Mouse (Mus musculus): ENCODE data around the gene App. TPM values are rescaled to one million over a fixed set of nuclear protein-coding genes. Genes with fewer than 3 reads are reported as not detected.

App gene
- polyA plus RNA-seq, 1 experiment from 2014 or later, result 455 TPM

- 95% methylated on average over 2 of the region's 2 CpGs for WGBS
- Histone ChIP-seq H3K9ac (replicated peaks; ENCODE audit: low read depth, low read length) (no peak overlapping the region), H3K27ac (ENCODE audit: low read depth, low read length) (no peak overlapping the region), H3K4me1 (ENCODE audit: control insufficient read depth, insufficient read depth, low read length) (no peaks in the 10 kb centered on the region; the same call in 1 of the 2 replicates), H3K4me2 (ENCODE audit: low read depth, low read length) (no peak overlapping the region), H3K36me3 (ENCODE audit: control insufficient read depth, insufficient read depth, low read length) (no peaks in the 10 kb centered on the region), H3K9me3 (ENCODE audit: control insufficient read depth, low read length) (no peaks in the 10 kb centered on the region), H3K27me3 (ENCODE audit: control insufficient read depth, insufficient read depth, low read length) (no peaks in the 10 kb centered on the region), H3K4me3 (ENCODE audit: low read depth, low read length) (no peak overlapping the region)
- ATAC-seq (ENCODE audit: low read depth), result no peak
Measured at GRCm38 (mm10) chr16:85157156-85157555, 16.4 kb downstream of the App start.

DNA sequence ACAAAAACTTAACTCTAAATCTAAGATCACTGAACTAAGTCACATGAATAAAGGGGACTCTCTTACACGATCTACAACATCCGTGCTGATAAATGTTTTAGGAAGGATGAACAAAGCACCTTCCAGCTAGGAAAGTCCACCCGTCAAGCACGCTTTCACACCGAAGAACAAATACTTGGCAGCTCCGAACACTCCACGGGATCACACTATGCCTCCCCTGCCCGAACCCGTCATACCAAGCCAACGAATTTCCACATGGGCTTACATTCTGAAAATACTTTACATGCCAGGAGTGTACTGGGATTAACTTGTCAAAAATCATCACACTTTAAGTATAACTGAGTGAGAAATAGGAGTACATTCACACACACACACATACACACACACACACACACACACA is 17.7 kb downstream of the App start:
- Histone ChIP-seq H3K27ac (ENCODE audit: low read depth, low read length) (no peak overlapping the region), H3K27me3 (ENCODE audit: control insufficient read depth, insufficient read depth, low read length) (no peaks in the 10 kb centered on the region), H3K4me2 (ENCODE audit: low read depth, low read length) (no peak overlapping the region), H3K4me1 (ENCODE audit: control insufficient read depth, insufficient read depth, low read length) (peaks cover 6% of the 10 kb centered on the region; the same call in 1 of the 2 replicates), H3K36me3 (ENCODE audit: control insufficient read depth, insufficient read depth, low read length) (no peaks in the 10 kb centered on the region), H3K9ac (replicated peaks; ENCODE audit: low read depth, low read length) (no peak overlapping the region), H3K9me3 (ENCODE audit: control insufficient read depth, low read length) (no peaks in the 10 kb centered on the region), H3K4me3 (ENCODE audit: low read depth, low read length) (no peak overlapping the region)
- 54% methylated on average over 10 of the region's 10 CpGs for WGBS
- ATAC-seq (ENCODE audit: low read depth), result no peak

DNA sequence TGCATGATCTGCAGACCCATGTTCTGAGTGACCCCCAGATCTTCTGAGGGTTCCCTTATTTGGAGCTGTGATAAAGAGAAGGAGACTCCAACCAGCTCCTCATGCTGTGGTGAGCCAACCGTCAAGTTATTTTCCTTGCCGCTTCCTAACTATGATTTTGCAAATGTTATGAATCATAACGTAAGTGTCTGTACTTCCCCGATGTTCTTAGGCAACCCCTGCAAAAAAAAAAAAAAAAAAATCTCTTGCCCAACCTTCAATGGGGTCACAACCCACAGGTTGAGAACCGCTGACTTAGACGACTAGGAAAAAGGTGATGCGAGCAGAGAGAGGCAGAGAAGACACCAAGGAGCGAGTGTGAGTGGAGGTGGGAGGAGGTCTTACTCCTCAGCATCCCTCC is 21.1 kb downstream of the App start:
- no peaks in the 10 kb centered on the region for H3K36me3 ChIP-seq (ENCODE audit: control insufficient read depth, insufficient read depth, low read length)
- no peak overlapping the region for H3K9ac ChIP-seq (replicated peaks; ENCODE audit: low read depth, low read length)
- no peak overlapping the region for H3K4me2 ChIP-seq (ENCODE audit: low read depth, low read length)
- H3K4me3 ChIP-seq (ENCODE audit: low read depth, low read length), result no peak overlapping the region
- ATAC-seq (ENCODE audit: low read depth), result no peak
- 89% methylated on average over 8 of the region's 8 CpGs for WGBS
- no peaks in the 10 kb centered on the region for H3K27me3 ChIP-seq (ENCODE audit: control insufficient read depth, insufficient read depth, low read length)
- H3K4me1 ChIP-seq (ENCODE audit: control insufficient read depth, insufficient read depth, low read length), result peaks cover 6% of the 10 kb centered on the region; the same call in 1 of the 2 replicates
- no peaks in the 10 kb centered on the region for H3K9me3 ChIP-seq (ENCODE audit: control insufficient read depth, low read length)
- H3K27ac ChIP-seq (ENCODE audit: low read depth, low read length), result no peak overlapping the region

- H3K4me1 ChIP-seq (ENCODE audit: control insufficient read depth, insufficient read depth, low read length), result peaks cover 6% of the 10 kb centered on the region; the same call in 1 of the 2 replicates
- ATAC-seq (ENCODE audit: low read depth), result no peak
- 40% methylated on average over 7 of the region's 7 CpGs for WGBS
Measured at GRCm38 (mm10) chr16:85151681-85152080, 21.9 kb downstream of the App start.

DNA sequence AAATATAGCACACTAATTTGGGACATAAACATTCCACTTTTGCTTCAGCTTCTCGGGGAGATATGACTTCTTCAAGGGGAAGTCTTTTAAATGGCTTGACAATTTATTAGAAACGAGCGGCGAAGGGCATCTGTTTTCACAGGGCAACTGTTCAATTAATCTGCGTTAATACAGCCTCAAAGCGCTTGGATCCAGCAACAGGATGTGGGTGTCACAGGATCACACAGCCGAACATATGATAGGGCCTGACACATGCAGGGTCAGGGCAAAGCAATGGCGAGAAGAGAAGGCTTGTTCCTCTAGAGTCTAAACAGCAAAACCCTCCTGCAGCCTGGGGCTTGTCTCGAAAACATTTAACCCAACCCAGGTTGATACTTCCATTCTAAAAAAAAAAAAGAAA is 22.7 kb downstream of the App start:
- H3K4me2 ChIP-seq (ENCODE audit: low read depth, low read length), result no peak overlapping the region
- no peaks in the 10 kb centered on the region for H3K9me3 ChIP-seq (ENCODE audit: control insufficient read depth, low read length)
- H3K4me1 ChIP-seq (ENCODE audit: control insufficient read depth, insufficient read depth, low read length), result peaks cover 6% of the 10 kb centered on the region; the same call in 1 of the 2 replicates
- WGBS, result 58% methylated on average over 9 of the region's 9 CpGs
- no peak overlapping the region for H3K4me3 ChIP-seq (ENCODE audit: low read depth, low read length)
- no peaks in the 10 kb centered on the region for H3K27me3 ChIP-seq (ENCODE audit: control insufficient read depth, insufficient read depth, low read length)
- H3K27ac ChIP-seq (ENCODE audit: low read depth, low read length), result no peak overlapping the region
- no peaks in the 10 kb centered on the region for H3K36me3 ChIP-seq (ENCODE audit: control insufficient read depth, insufficient read depth, low read length)
- no peak for ATAC-seq (ENCODE audit: low read depth)
- H3K9ac ChIP-seq (replicated peaks; ENCODE audit: low read depth, low read length), result no peak overlapping the region

More at GRCm38 (mm10) chr16:85151681-85152080, 21.9 kb downstream of the App start:
- Histone ChIP-seq H3K9ac (replicated peaks; ENCODE audit: low read depth, low read length) (no peak overlapping the region), H3K9me3 (ENCODE audit: control insufficient read depth, low read length) (no peaks in the 10 kb centered on the region), H3K4me3 (ENCODE audit: low read depth, low read length) (no peak overlapping the region), H3K4me2 (ENCODE audit: low read depth, low read length) (no peak overlapping the region), H3K36me3 (ENCODE audit: control insufficient read depth, insufficient read depth, low read length) (no peaks in the 10 kb centered on the region), H3K27me3 (ENCODE audit: control insufficient read depth, insufficient read depth, low read length) (no peaks in the 10 kb centered on the region), H3K27ac (ENCODE audit: low read depth, low read length) (no peak overlapping the region)

DNA sequence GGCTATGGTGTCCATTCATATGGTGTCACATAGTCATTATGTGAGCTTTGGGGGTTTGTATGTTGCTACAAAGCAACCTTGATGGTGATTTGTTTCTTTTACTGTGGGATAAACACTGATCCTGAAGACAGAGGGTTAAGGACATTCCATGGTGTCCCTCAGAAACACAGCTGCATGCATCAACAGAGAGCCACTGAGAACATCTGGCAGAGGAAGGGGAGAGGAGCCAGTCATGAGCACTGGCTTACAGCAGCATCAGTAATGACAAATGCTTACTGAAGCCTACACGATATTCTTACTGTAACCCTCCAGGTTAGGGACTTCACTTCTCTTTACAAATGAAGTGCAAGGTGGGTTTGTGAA is 24.1 kb downstream of the App start:
- H3K27ac ChIP-seq (ENCODE audit: low read depth, low read length), result no peak overlapping the region
- no peaks in the 10 kb centered on the region for H3K36me3 ChIP-seq (ENCODE audit: control insufficient read depth, insufficient read depth, low read length)
- ATAC-seq (ENCODE audit: low read depth), result no peak
- H3K9me3 ChIP-seq (ENCODE audit: control insufficient read depth, low read length), result no peaks in the 10 kb centered on the region
- no peak overlapping the region for H3K9ac ChIP-seq (replicated peaks; ENCODE audit: low read depth, low read length)
- peaks cover 6% of the 10 kb centered on the region; the same call in 1 of the 2 replicates for H3K4me1 ChIP-seq (ENCODE audit: control insufficient read depth, insufficient read depth, low read length)
- H3K4me2 ChIP-seq (ENCODE audit: low read depth, low read length), result no peak overlapping the region
- H3K4me3 ChIP-seq (ENCODE audit: low read depth, low read length), result no peak overlapping the region
- no peaks in the 10 kb centered on the region for H3K27me3 ChIP-seq (ENCODE audit: control insufficient read depth, insufficient read depth, low read length)
- 73% methylated on average over 1 of the region's 1 CpGs for WGBS

DNA sequence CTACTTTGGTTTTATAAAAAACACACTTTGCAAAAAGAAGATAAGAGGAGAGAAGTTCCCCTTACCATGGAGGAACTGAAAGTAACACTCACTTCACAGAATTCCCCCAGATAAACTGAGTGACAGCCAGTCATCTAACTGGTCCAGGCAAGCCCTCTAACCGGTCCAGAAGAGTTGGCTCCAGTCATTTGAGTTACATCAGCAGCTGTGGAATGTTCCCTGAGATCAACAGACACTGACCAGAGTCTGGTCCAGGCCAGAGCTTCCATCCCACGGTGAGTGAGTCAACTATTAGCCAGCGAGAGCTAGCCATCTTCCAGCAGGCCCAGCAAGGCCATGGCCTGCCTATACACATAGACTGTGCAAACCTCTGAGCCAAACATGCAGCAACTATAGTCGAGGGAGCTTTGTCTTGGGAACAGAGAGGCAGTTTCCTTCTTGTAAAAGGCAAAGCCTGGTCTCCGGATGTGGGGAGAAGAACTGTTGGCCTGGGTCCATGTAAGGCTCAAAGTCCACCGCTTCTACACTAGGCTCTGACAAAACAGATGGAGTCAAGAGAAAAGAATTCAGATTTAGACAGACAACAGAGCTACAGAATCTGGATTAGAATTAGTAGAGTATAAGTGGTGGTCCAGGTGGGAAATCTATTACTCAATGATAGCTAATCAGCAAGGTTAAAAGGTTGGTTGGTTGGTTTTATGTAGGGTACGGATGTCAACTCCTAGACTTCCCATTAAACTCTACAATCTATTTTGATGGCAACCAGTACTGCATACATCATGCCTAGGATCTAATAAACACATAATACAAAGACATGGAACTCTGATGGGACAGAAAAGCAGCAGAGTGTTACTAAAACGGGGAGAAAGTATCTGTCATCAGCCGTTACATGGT is 24.7 kb downstream of the App start:
- peak; percentile 28; the same call in 1 of the 2 replicates for ATAC-seq (ENCODE audit: low read depth)
- H3K4me3 ChIP-seq (ENCODE audit: low read depth, low read length), result no peak overlapping the region
- H3K9ac ChIP-seq (replicated peaks; ENCODE audit: low read depth, low read length), result no peak overlapping the region
- no peak overlapping the region for H3K27ac ChIP-seq (ENCODE audit: low read depth, low read length)
- no peaks in the 10 kb centered on the region for H3K36me3 ChIP-seq (ENCODE audit: control insufficient read depth, insufficient read depth, low read length)
- no peaks in the 10 kb centered on the region for H3K9me3 ChIP-seq (ENCODE audit: control insufficient read depth, low read length)
- H3K27me3 ChIP-seq (ENCODE audit: control insufficient read depth, insufficient read depth, low read length), result no peaks in the 10 kb centered on the region
- no peak overlapping the region for H3K4me2 ChIP-seq (ENCODE audit: low read depth, low read length)
- WGBS, result 79% methylated on average over 9 of the region's 9 CpGs
- H3K4me1 ChIP-seq (ENCODE audit: control insufficient read depth, insufficient read depth, low read length), result peaks cover 6% of the 10 kb centered on the region; the same call in 1 of the 2 replicates

- no peaks in the 10 kb centered on the region for H3K9me3 ChIP-seq (ENCODE audit: control insufficient read depth, low read length)
- H3K36me3 ChIP-seq (ENCODE audit: control insufficient read depth, insufficient read depth, low read length), result no peaks in the 10 kb centered on the region
- WGBS, result 89% methylated on average over 4 of the region's 4 CpGs
- H3K4me1 ChIP-seq (ENCODE audit: control insufficient read depth, insufficient read depth, low read length), result peaks cover 6% of the 10 kb centered on the region; the same call in 1 of the 2 replicates
- no peak for ATAC-seq (ENCODE audit: low read depth)
- no peak overlapping the region for H3K27ac ChIP-seq (ENCODE audit: low read depth, low read length)
- no peaks in the 10 kb centered on the region for H3K27me3 ChIP-seq (ENCODE audit: control insufficient read depth, insufficient read depth, low read length)
- H3K9ac ChIP-seq (replicated peaks; ENCODE audit: low read depth, low read length), result no peak overlapping the region
- no peak overlapping the region for H3K4me3 ChIP-seq (ENCODE audit: low read depth, low read length)
- H3K4me2 ChIP-seq (ENCODE audit: low read depth, low read length), result no peak overlapping the region
Measured at GRCm38 (mm10) chr16:85147440-85147839, 26.1 kb downstream of the App start.

DNA sequence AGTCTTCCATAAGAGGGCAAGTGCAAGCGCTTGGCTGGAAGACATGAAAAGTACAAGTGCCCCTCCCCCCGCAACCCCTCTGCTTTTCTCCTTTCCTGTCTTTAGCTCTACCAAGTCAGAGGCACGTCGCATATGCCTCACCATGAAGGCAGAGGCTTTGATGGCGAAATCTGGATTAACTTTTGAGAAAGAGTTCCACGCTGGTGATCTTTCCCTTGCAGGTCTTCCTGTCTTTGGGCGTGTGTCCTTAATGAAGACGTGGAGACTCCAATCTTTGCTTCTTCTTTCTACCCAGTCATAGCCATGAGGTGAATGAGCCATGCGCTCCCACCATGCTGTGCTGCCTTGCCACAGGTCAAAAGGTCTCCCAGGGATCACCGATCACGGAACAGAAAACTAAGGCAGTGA is 27.8 kb downstream of the App start:
- H3K27ac ChIP-seq (ENCODE audit: low read depth, low read length), result no peak overlapping the region
- no peak for ATAC-seq (ENCODE audit: low read depth)

More for the DNA sequence above, 27.8 kb downstream of the App start:
- no peaks in the 10 kb centered on the region for H3K27me3 ChIP-seq (ENCODE audit: control insufficient read depth, insufficient read depth, low read length)
- H3K9me3 ChIP-seq (ENCODE audit: control insufficient read depth, low read length), result no peaks in the 10 kb centered on the region
- H3K4me2 ChIP-seq (ENCODE audit: low read depth, low read length), result no peak overlapping the region
- peaks cover 3% of the 10 kb centered on the region; the same call in 1 of the 2 replicates for H3K4me1 ChIP-seq (ENCODE audit: control insufficient read depth, insufficient read depth, low read length)
- H3K9ac ChIP-seq (replicated peaks; ENCODE audit: low read depth, low read length), result no peak overlapping the region
- no peaks in the 10 kb centered on the region for H3K36me3 ChIP-seq (ENCODE audit: control insufficient read depth, insufficient read depth, low read length)
- 81% methylated on average over 11 of the region's 11 CpGs for WGBS
- no peak overlapping the region for H3K4me3 ChIP-seq (ENCODE audit: low read depth, low read length)
